Mouse (Mus musculus) CH12.LX (cell line): ENCODE measurements around the gene Csmd2. TPM values are rescaled to one million over a fixed set of nuclear protein-coding genes. Genes with fewer than 3 reads are reported as not detected.
"Not testable (repeated sequence)": the region's sequence is repeated elsewhere in the genome, so short reads cannot be mapped to it uniquely, and the experiment has no call there.

ENCODE experiments used
- DNase-seq: peaks from one replicate; pipeline ENCODE4 v3.0.0-alpha.2; 2013; ENCODE audit errors: extremely low read depth
- H3K27ac ChIP-seq: 2 replicates; pipeline ENCODE4 v1.5.1; 2012; ENCODE audit warnings: low read depth, mild to moderate bottlenecking, control low read depth, moderate library complexity; ENCODE audit not compliant: insufficient read depth
- H3K27me3 ChIP-seq: replicated peaks from 2 replicates; pipeline ENCODE3; 2012; ENCODE audit warnings: inconsistent platforms
- H3K36me3 ChIP-seq, 2 experiments: replicated peaks in 1 of 2; 2 replicates each; pipeline versions ENCODE3 to v1.6.1; 2012; ENCODE audit warnings: inconsistent platforms in 1 of 2, low read length in 1 of 2, mild to moderate bottlenecking in 1 of 2, mixed read lengths in 1 of 2, moderate library complexity in 1 of 2; ENCODE audit not compliant: control insufficient read depth in 1 of 2, insufficient read depth in 1 of 2
- H3K4me1 ChIP-seq, 2 experiments: 2 replicates each; pipeline ENCODE4 v1.6.1; 2012; ENCODE audit warnings: inconsistent platforms in 1 of 2, moderate library complexity in 1 of 2; ENCODE audit not compliant: insufficient read depth in 2 of 2, control insufficient read depth in 1 of 2
- H3K4me2 ChIP-seq: 2 replicates; pipeline ENCODE4 v1.6.1; 2012; ENCODE audit warnings: low read depth, mild to moderate bottlenecking, control low read depth; ENCODE audit not compliant: poor library complexity, insufficient read depth, severe bottlenecking
- H3K4me3 ChIP-seq, 3 experiments: fragments of 150-350 bp in 1 of 3; sonication (generic) in 1 of 3; replicated peaks in 1 of 3; 2 replicates each; pipeline versions ENCODE3 to v1.5.1; 2011 to 2012; ENCODE audit warnings: low read depth in 2 of 3, low read length in 2 of 3, mild to moderate bottlenecking in 2 of 3, moderate library complexity in 2 of 3, control low read depth in 1 of 3, improper control_type of control experiment in 1 of 3, inconsistent platforms in 1 of 3, mixed read lengths in 1 of 3; ENCODE audit not compliant: poor library complexity in 1 of 3
- H3K79me2 ChIP-seq: replicated peaks from 2 replicates; pipeline ENCODE4 v1.6.1; 2012; ENCODE audit warnings: mild to moderate bottlenecking, moderate library complexity; ENCODE audit not compliant: control insufficient read depth, poor library complexity, insufficient read depth, severe bottlenecking; ENCODE audit errors: extremely low read depth
- H3K9ac ChIP-seq: 2 replicates; pipeline ENCODE4 v1.6.1; 2012; ENCODE audit warnings: low read depth, mild to moderate bottlenecking, control low read depth, moderate library complexity; ENCODE audit not compliant: insufficient read depth
- H3K9me3 ChIP-seq: replicated peaks from 2 replicates; pipeline ENCODE3; 2012; ENCODE audit warnings: low read length, inconsistent platforms, mixed read lengths
- CHD1 ChIP-seq: IDR thresholded peaks from 2 replicates; pipeline ENCODE4 v1.6.1; 2012; ENCODE audit warnings: low read depth, low read length, improper control_type of control experiment, inconsistent platforms
- CHD2 ChIP-seq: IDR thresholded peaks from 2 replicates; pipeline ENCODE4 v1.6.1; 2011; ENCODE audit warnings: low read length, improper control_type of control experiment
- CTCF ChIP-seq, 2 experiments: IDR thresholded peaks in 1 of 2; conservative IDR thresholded peaks in 1 of 2; 2 replicates each; pipeline ENCODE4 v1.5.1; 2011 to 2012; ENCODE audit warnings: low read depth in 2 of 2, low read length in 2 of 2, improper control_type of control experiment in 1 of 2, inconsistent platforms in 1 of 2, mild to moderate bottlenecking in 1 of 2, moderate library complexity in 1 of 2
- GABPA ChIP-seq: IDR thresholded peaks from 2 replicates; pipeline ENCODE4 v1.6.1; 2012; ENCODE audit warnings: low read depth, low read length, improper control_type of control experiment, inconsistent platforms; ENCODE audit not compliant: insufficient replicate concordance
- JUN ChIP-seq: IDR thresholded peaks from 2 replicates; pipeline ENCODE4 v1.6.1; 2011; ENCODE audit warnings: low read depth, mild to moderate bottlenecking, low read length, improper control_type of control experiment, moderate library complexity; ENCODE audit not compliant: insufficient read depth
- KAT2A ChIP-seq: IDR thresholded peaks from 2 replicates; pipeline ENCODE4 v1.6.1; 2012; ENCODE audit warnings: low read length, improper control_type of control experiment, inconsistent platforms; ENCODE audit not compliant: insufficient replicate concordance
- MAFK ChIP-seq: IDR thresholded peaks from 2 replicates; pipeline ENCODE4 v1.6.1; 2011; ENCODE audit warnings: low read length, improper control_type of control experiment; ENCODE audit not compliant: insufficient replicate concordance
- MEF2A ChIP-seq: IDR thresholded peaks from 2 replicates; pipeline ENCODE4 v1.6.1; 2014; ENCODE audit warnings: low read depth, mild to moderate bottlenecking, inconsistent platforms, low read length, improper control_type of control experiment, borderline replicate concordance
- MXI1 ChIP-seq: IDR thresholded peaks from 2 replicates; pipeline ENCODE4 v1.6.1; 2011; ENCODE audit warnings: mild to moderate bottlenecking, low read depth, low read length, improper control_type of control experiment
- MYC ChIP-seq: IDR thresholded peaks from 2 replicates; pipeline ENCODE4 v1.6.1; 2011; ENCODE audit warnings: low read depth, mild to moderate bottlenecking, improper control_type of control experiment, low read length
- NELFE ChIP-seq: IDR thresholded peaks from 2 replicates; pipeline ENCODE4 v1.6.1; 2011; ENCODE audit warnings: low read depth, low read length, improper control_type of control experiment
- POLR2A ChIP-seq: IDR thresholded peaks from 2 replicates; pipeline ENCODE4 v1.6.1; 2011; ENCODE audit warnings: low read depth, mild to moderate bottlenecking, improper control_type of control experiment, low read length
- SIN3A ChIP-seq: IDR thresholded peaks from 2 replicates; pipeline ENCODE4 v1.6.1; 2012; ENCODE audit warnings: low read length, improper control_type of control experiment, inconsistent platforms
- TCF12 ChIP-seq: IDR thresholded peaks from 2 replicates; pipeline ENCODE4 v1.6.1; 2014; ENCODE audit warnings: low read depth, mild to moderate bottlenecking, inconsistent platforms, low read length, improper control_type of control experiment
- UBTF ChIP-seq: IDR thresholded peaks from 2 replicates; pipeline ENCODE4 v1.6.1; 2012; ENCODE audit warnings: low read depth, mild to moderate bottlenecking, inconsistent platforms, low read length, improper control_type of control experiment, moderate library complexity
- USF2 ChIP-seq: conservative IDR thresholded peaks from 2 replicates; pipeline ENCODE4 v1.6.1; 2011; ENCODE audit warnings: low read depth, low read length, improper control_type of control experiment
- ZNF384 ChIP-seq: IDR thresholded peaks from 2 replicates; pipeline ENCODE4 v1.6.1; 2012; ENCODE audit warnings: low read depth, low read length, improper control_type of control experiment, inconsistent platforms
- dilution Hi-C: fragments of 300-500 bp; cut with MboI; formaldehyde crosslinking; loops from 2 replicates; pipeline ENCODE4 v1.14.3; 2020; ENCODE audit warnings: low sequenced_read_pairs; ENCODE audit not compliant: extremely low pct_unique_long_range_greater_than_20kb, extremely low pct_ligation_motif_present
- in situ Hi-C: fragments of 300-500 bp; cut with MboI; formaldehyde crosslinking; loops from 3 replicates; pipeline ENCODE4 v1.14.3; 2019; ENCODE audit warnings: low sequenced_read_pairs, low pct_ligation_motif_present, low pct_unique_long_range_greater_than_20kb, mixed read lengths
- polyA plus RNA-seq: library from polyadenylated mRNA; unstranded; fragments of >175 nt; gene quantifications from 2 replicates; pipeline ENCODE4 v1.2.1, GENCODE M21; 2012; ENCODE audit warnings: low read depth; ENCODE audit not compliant: insufficient read length
- total RNA-seq, 2 experiments: library from RNA; depleted of rRNA; stranded (reverse); fragments of 300-350 nt in 1 of 2; fragments of >200 nt in 1 of 2; gene quantifications; 2 replicates each; pipeline ENCODE4 v1.2.3; 2012 to 2014

The Csmd2 gene
- total and polyA plus RNA-seq, 3 experiments: 0.08 to 0.80 TPM; not detected in 1

- peaks cover 72% of the 10 kb centered on the region for H3K9me3 ChIP-seq
These were observed 61.1 kb downstream of the Csmd2 start for GRCm38 (mm10) chr4:128048716-128049115.

DNA sequence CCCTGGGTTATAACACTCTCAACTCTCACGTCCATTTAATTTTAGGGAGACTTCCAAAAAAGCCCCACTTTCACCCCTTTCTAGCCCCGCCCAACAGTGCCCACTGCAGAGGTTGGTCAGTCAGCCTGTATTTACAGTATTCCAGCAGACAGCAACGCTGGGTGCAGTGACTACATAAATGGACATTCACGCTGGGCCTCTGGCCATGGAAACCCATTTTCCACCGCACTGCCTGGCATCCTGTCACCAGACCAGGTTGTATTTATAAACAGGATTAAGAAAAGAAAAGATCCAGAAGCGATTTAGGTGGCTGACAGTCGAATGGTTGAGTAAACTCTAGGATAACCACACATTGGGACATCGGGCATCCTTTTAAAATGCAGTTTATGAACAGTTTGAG, 65.0 kb downstream of the Csmd2 start:
- dilution Hi-C loops (no loop called here), in situ Hi-C loops (no loop called here)
- H3K27me3 ChIP-seq: no peaks in the 10 kb centered on the region
- H3K27ac ChIP-seq: no peak overlapping the region
- TF ChIP-seq KAT2A: no peak
- TF ChIP-seq GABPA: no peak
- no peak for TF ChIP-seq SIN3A
- no peak for TF ChIP-seq NELFE
- no peak for TF ChIP-seq MAFK
- no peaks in the 10 kb centered on the region for H3K79me2 ChIP-seq
- DNase-seq: no peak
- no peaks in the 10 kb centered on the region for H3K4me1 ChIP-seq
- no peak overlapping the region for H3K4me3 ChIP-seq
- no peak overlapping the region for H3K9ac ChIP-seq
- no peaks in the 10 kb centered on the region for H3K36me3 ChIP-seq
- H3K9me3 ChIP-seq: peaks cover 65% of the 10 kb centered on the region
- H3K4me2 ChIP-seq: no peak overlapping the region

More at GRCm38 (mm10) chr4:128048716-128049115, 61.1 kb downstream of the Csmd2 start:
- dilution Hi-C loops: no loop called here
- no peak overlapping the region for H3K27ac ChIP-seq
- H3K4me3 ChIP-seq: no peak overlapping the region
- no peak overlapping the region for H3K4me2 ChIP-seq
- H3K4me1 ChIP-seq: no peaks in the 10 kb centered on the region
- no peak for DNase-seq
- TF ChIP-seq POLR2A (no peak), ZNF384 (no peak), MEF2A (no peak), CHD2 (no peak), JUN (no peak), UBTF (no peak), CHD1 (no peak), MXI1 (no peak), TCF12 (no peak), USF2 (no peak), CTCF (conservative IDR thresholded peaks at IDR 0.05 in 1 of 2, IDR thresholded peaks at IDR 0.05 in 1 of 2; ENCODE audit: low read depth in 2 of 2, low read length in 2 of 2) (no peak), MYC (no peak)
- no peak overlapping the region for H3K9ac ChIP-seq
- no peaks in the 10 kb centered on the region for H3K36me3 ChIP-seq
- in situ Hi-C loops: no loop called here
- H3K27me3 ChIP-seq: no peaks in the 10 kb centered on the region
- H3K79me2 ChIP-seq: no peaks in the 10 kb centered on the region

DNA sequence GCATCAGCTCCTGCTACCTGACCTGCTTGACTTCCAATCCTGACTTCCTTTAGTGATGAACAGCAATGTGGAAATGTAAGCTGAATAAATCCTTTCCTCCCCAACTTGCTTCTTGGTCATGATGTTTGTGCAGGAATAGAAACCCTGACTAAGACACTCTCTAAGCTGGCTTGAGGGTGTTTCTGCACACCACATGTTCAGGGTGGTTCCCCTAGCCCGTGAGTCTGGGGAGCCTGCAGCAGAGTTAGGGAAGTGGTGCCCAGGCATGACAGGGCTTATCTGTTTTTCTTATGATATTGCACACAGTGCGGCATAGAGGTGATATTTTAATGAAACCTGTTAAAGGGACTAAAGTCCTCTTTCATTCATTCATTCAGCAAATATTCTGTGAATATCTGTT, 73.6 kb downstream of the Csmd2 start:
- H3K79me2 ChIP-seq, DNase-seq, H3K27me3 ChIP-seq, H3K9ac ChIP-seq, dilution Hi-C loops, H3K4me1 ChIP-seq, H3K36me3 ChIP-seq, H3K4me2 ChIP-seq, in situ Hi-C loops, H3K4me3 ChIP-seq, H3K27ac ChIP-seq: not testable (repeated sequence)
- peaks cover 81% of the 10 kb centered on the region for H3K9me3 ChIP-seq
